Mouse (Mus musculus) limb, embryonic 14.5 days (tissue): ENCODE results near the gene Tomm6. TPM values are rescaled to one million over a fixed set of nuclear protein-coding genes. Genes with fewer than 3 reads are reported as not detected.

Experiments
- ATAC-seq: fragments of 200-750 bp; cut with Nextera tagmentation; 2 replicates; pipeline ENCODE4 v1.8.0; 2017; ENCODE audit warnings: low read depth, moderate number of reproducible peaks, moderate TSS enrichment; ENCODE audit not compliant: low FRiP score
- DNase-seq: peaks from one replicate; pipeline ENCODE4 v3.0.0-alpha.2; 2015; ENCODE audit warnings: low spot score
- H3K27ac ChIP-seq: fragments of 300-500 bp; sonication (generic); replicated peaks from 2 replicates; pipeline ENCODE4 v1.5.1; 2014; ENCODE audit warnings: low read depth, mild to moderate bottlenecking, low read length, moderate library complexity, mixed read lengths
- H3K27me3 ChIP-seq: fragments of 300-500 bp; sonication (generic); 2 replicates; pipeline ENCODE4 v1.6.1; 2014; ENCODE audit warnings: low read length, mixed read lengths; ENCODE audit not compliant: control insufficient read depth, insufficient read depth
- H3K36me3 ChIP-seq: fragments of 300-500 bp; sonication (generic); 2 replicates; pipeline ENCODE4 v1.6.1; 2014; ENCODE audit warnings: mild to moderate bottlenecking, low read length, moderate library complexity, mixed read lengths; ENCODE audit not compliant: control insufficient read depth, insufficient read depth
- H3K4me1 ChIP-seq: fragments of 300-500 bp; sonication (generic); 2 replicates; pipeline ENCODE4 v1.6.1; 2014; ENCODE audit warnings: antibody characterized with exemption, low read length, mixed read lengths; ENCODE audit not compliant: control insufficient read depth, insufficient read depth
- H3K4me2 ChIP-seq: fragments of 300-500 bp; sonication (generic); replicated peaks from 2 replicates; pipeline ENCODE4 v1.6.1; 2014; ENCODE audit warnings: low read depth, mild to moderate bottlenecking, low read length, moderate library complexity; ENCODE audit not compliant: severe bottlenecking
- H3K4me3 ChIP-seq: fragments of 300-500 bp; sonication (generic); replicated peaks from 2 replicates; pipeline ENCODE4 v1.5.1; 2014; ENCODE audit warnings: low read length
- H3K9ac ChIP-seq: fragments of 300-500 bp; sonication (generic); 2 replicates; pipeline ENCODE4 v1.6.1; 2014; ENCODE audit warnings: mild to moderate bottlenecking, low read depth, low read length, moderate library complexity; ENCODE audit not compliant: severe bottlenecking
- H3K9me3 ChIP-seq: fragments of 300-500 bp; sonication (generic); 2 replicates; pipeline ENCODE4 v1.6.1; 2016; ENCODE audit warnings: low read length; ENCODE audit not compliant: control insufficient read depth
- POLR2A ChIP-seq: fragments of 200-500 bp; IDR thresholded peaks from 2 replicates; pipeline ENCODE4 v1.8.0; 2012; ENCODE audit warnings: inconsistent platforms, mild to moderate bottlenecking, moderate library complexity, borderline replicate concordance; ENCODE audit not compliant: insufficient read depth, insufficient read length; ENCODE audit errors: extremely low read depth
- WGBS: fragments of 180-500 bp; shearing (Covaris S2); extraction: QIAGEN DNeasy Blood & Tissue Kit; methylation state at CpG from one replicate; pipeline ENCODE4 v1.1.7; 2014; 5-methylcytosine and 5-hydroxymethylcytosine counted together
- polyA plus RNA-seq, 2 experiments: library from polyadenylated mRNA; depleted of rRNA in 1 of 2; stranded (reverse) in 1 of 2; unstranded in 1 of 2; fragments of >200 nt; fragmentation: Nextera tagmentation in 1 of 2; extraction: Ambion mirVana in 1 of 2; gene quantifications; 2 replicates each; pipeline versions ENCODE4 v1.2.1 to v1.2.3; 2012 to 2014

Gene Tomm6
- polyA plus RNA-seq, 2 experiments = 130 to 415 TPM

DNA sequence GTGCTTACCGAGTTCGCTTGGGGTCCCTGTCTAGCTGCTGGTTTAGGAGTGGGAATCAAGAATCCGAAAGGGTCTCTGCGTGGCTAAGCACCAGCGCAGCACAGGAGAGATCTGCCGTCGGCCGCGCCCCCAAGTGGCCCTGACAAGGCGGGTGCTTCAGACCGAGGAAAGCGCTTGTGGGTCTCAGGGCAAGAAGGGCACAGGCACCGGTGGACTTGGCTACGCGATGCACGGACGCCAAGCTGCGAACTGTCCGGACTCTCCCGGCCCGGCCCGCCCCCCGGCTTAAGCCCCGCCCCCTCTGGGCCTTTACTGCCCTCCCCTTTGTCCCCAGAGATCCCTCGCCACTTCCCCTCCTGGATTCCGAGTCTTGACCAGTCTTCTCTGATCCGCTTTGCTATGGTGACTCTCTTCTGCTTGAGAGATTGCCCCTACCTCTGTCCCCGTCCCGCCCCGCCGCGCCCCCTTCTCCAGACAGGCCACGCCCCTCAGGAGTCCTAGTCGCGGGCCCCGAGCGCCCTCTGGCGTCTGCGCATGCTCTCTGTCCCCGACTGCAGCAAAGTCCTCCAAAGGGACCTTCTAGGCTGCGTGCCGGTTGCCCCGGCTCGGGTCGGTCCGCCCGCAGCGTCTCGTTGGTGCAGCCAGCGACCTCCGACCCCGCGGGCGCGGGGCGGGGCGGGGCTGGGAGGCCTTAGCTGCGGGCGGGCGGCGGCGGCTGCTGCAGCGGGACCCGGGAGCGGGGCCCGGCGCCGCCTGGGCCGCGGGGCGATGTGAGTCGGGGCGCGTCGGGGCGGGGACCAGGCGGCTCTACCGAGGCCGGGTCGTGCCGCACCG lies 6.5 kb upstream of the Tomm6 start, which contains the start of gene Prickle4:
Gene Prickle4 (minus strand): TSS at position 234 of the 834 bp plus-strand sequence.
- DNase-seq (peak; percentile 94), ATAC-seq (peak; percentile 96)
- Histone ChIP-seq H3K9ac (peak within 1 kb of the TSS; percentile 83), H3K36me3 (peaks cover 15% of the 10 kb centered on the region; the same call in 1 of the 2 replicates), H3K27me3 (no peaks in the 10 kb centered on the region), H3K4me3 (peak within 1 kb of the TSS; percentile 75), H3K4me1 (0 out of 2 replicates have a peak, but pooled peaks cover 6% of the 10 kb centered on the region), H3K4me2 (peak within 1 kb of the TSS; percentile 86), H3K27ac (peak within 1 kb of the TSS; percentile 63; the same call in 1 of the 2 replicates), H3K9me3 (no peaks in the 10 kb centered on the region)
- under 1% methylated on average over 59 of the region's 82 CpGs for WGBS
- TF ChIP-seq POLR2A = peak; percentile 27; the same call in 1 of the 2 replicates

DNA sequence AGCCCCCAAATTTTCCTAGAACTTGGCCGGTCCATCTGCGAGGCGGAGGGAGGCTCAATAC lies 6.1 kb upstream of the Tomm6 start, which contains the start of gene Gm21981:
Gene Gm21981 (minus strand): TSS at position 14 of the 61 bp plus-strand sequence.
- WGBS = 0% methylated on average over 3 of the region's 3 CpGs
- DNase-seq = no peak
- H3K4me2 ChIP-seq = peak within 1 kb of the TSS; percentile 86
- H3K9me3 ChIP-seq = no peaks in the 10 kb centered on the region
- H3K36me3 ChIP-seq = peaks cover 10% of the 10 kb centered on the region; the same call in 1 of the 2 replicates
- H3K27ac ChIP-seq = peak within 1 kb of the TSS; percentile 63; the same call in 1 of the 2 replicates
- 0 out of 2 replicates have a peak, but pooled peaks cover 8% of the 10 kb centered on the region for H3K4me1 ChIP-seq
- no peaks in the 10 kb centered on the region for H3K27me3 ChIP-seq
- H3K4me3 ChIP-seq = peak within 1 kb of the TSS; percentile 75
- peak within 1 kb of the TSS; percentile 83 for H3K9ac ChIP-seq
- no peak for ATAC-seq
- no peak for TF ChIP-seq POLR2A

DNA sequence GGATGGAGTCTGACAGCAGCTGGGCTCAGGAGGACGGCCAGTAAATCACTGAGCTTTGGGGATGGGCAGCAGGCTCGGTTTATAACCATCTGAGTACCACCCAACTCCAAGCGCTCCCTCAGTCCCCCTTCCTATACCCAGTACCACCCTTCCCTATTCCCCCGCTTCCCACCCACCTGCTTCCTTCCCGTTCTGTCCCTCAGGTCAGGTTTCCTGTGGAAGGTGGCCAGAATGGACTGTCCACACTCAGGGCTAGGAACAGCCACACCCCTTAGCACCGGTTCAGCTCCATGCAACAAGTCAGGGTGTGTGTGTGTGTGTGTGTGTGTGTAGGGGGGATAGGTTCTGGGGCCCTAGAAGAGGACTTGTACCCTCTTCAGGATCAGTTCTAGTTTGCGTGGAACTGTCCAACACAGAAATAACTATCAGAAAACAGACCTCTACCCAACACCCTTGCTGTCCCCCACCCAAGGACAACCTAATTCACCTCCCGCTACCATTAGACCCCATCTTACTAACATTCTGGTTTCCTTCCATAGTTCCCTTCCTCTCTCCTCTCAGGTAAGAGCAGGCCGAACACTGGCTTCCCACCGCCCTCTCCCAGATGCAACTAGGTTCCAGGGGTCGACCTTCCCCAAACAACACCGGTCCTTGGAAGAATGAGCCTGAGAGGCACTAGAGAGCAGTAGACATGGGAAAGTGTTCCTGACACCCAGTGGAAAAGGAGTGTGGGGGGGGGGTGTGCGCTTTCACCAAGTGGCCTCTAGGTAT lies 5.7 kb upstream of the Tomm6 start:
- Histone ChIP-seq H3K36me3 (peaks cover 7% of the 10 kb centered on the region; the same call in 1 of the 2 replicates), H3K27me3 (no peaks in the 10 kb centered on the region), H3K4me2 (peak overlapping the region; percentile 86), H3K4me1 (0 out of 2 replicates have a peak, but pooled peaks cover 9% of the 10 kb centered on the region), H3K9me3 (no peaks in the 10 kb centered on the region), H3K27ac (no peak overlapping the region), H3K4me3 (peak overlapping the region; percentile 75), H3K9ac (peak overlapping the region; percentile 83)
- no peak for ATAC-seq
- no peak for DNase-seq
- no peak for TF ChIP-seq POLR2A
- 29% methylated on average over 13 of the region's 13 CpGs for WGBS

DNA sequence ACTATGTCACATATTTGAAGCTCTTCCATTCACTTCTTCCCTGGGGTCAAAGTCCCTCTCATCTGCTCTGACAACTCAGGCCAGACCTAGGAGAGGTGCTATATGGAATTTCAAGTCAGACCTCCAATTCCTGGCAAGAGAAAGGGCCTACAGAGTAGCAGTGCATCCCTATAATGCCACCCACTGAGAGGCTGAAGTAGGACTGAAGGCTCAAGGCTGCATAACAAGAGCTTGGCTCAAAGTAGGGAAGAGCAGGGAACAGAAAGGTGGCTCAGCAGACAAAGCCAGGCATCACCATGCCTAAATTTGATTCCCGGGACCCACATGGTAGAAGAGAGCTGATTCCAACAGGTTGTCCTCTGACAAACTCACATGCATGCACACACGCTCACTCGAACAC lies 3.5 kb upstream of the Tomm6 start:
- no peak for TF ChIP-seq POLR2A
- no peaks in the 10 kb centered on the region for H3K9me3 ChIP-seq
- H3K4me2 ChIP-seq = no peak overlapping the region
- H3K27ac ChIP-seq = no peak overlapping the region
- H3K4me3 ChIP-seq = no peak overlapping the region
- no peaks in the 10 kb centered on the region for H3K36me3 ChIP-seq
- ATAC-seq (no peak), DNase-seq (no peak)
- H3K27me3 ChIP-seq = no peaks in the 10 kb centered on the region
- peaks cover 16% of the 10 kb centered on the region for H3K4me1 ChIP-seq
- H3K9ac ChIP-seq = no peak overlapping the region
- 99% methylated on average over 3 of the region's 3 CpGs for WGBS

DNA sequence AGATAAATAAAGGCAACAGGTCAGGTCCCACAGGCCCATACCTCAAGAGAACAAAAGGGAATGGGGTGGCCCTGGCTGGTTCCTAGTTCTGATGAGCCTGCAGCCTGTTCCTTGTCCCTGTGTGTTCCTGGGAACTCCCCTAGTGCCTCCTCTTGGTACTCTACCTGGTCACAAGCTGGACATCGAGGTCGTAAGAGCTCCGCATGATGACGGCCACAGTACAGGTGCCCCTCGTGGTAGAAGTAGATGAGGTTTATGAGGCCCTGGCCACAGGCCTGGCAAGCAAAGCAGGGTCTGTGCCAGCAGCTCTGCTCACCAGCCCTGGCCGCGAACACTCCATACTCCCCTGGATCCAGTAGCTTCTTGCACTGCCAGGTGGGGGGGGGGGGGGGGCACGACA lies 1.7 kb upstream of the Tomm6 start:
- H3K27ac ChIP-seq = no peak overlapping the region
- DNase-seq = no peak
- peaks cover 11% of the 10 kb centered on the region for H3K4me1 ChIP-seq
- no peak overlapping the region for H3K4me3 ChIP-seq
- H3K27me3 ChIP-seq = no peaks in the 10 kb centered on the region
- WGBS = 62% methylated on average over 6 of the region's 8 CpGs
- no peak for ATAC-seq
- H3K4me2 ChIP-seq = no peak overlapping the region; the same call in 1 of the 2 replicates
- H3K36me3 ChIP-seq = peaks cover 13% of the 10 kb centered on the region
- no peaks in the 10 kb centered on the region for H3K9me3 ChIP-seq
- no peak for TF ChIP-seq POLR2A
- no peak overlapping the region for H3K9ac ChIP-seq
